Mouse (Mus musculus) myocyte (in vitro differentiated cells): ENCODE measurements around the gene Cyfip1. TPM values are rescaled to one million over a fixed set of nuclear protein-coding genes. Genes with fewer than 3 reads are reported as not detected.

Experiments used
- H3K27me3 ChIP-seq: one replicate; pipeline ENCODE4 v1.6.1; 2011; ENCODE audit not compliant: control insufficient read depth, insufficient read depth, insufficient read length
- H3K36me3 ChIP-seq: one replicate; pipeline ENCODE4 v1.6.1; 2011; ENCODE audit not compliant: control insufficient read depth, insufficient read depth
- H3K4me2 ChIP-seq: one replicate; pipeline ENCODE4 v1.6.1; 2011; ENCODE audit warnings: low read depth, control low read depth
- H3K4me3 ChIP-seq: one replicate; pipeline ENCODE4 v1.5.1; 2011; ENCODE audit warnings: mild to moderate bottlenecking, control low read depth, moderate library complexity
- H3K79me2 ChIP-seq: one replicate; pipeline ENCODE4 v1.6.1; 2011; ENCODE audit not compliant: control insufficient read depth, insufficient read depth
- H3ac ChIP-seq: one replicate; pipeline ENCODE4 v1.6.1; 2011; ENCODE audit not compliant: control insufficient read depth, insufficient read length
- CEBPB ChIP-seq: IDR thresholded peaks from 2 replicates; pipeline ENCODE4 v1.6.1; 2011; ENCODE audit warnings: mild to moderate bottlenecking, moderate library complexity; ENCODE audit not compliant: poor library complexity, insufficient read depth, severe bottlenecking
- E2F4 ChIP-seq: IDR thresholded peaks from one replicate; pipeline ENCODE4 v1.6.1; 2011; ENCODE audit warnings: mild to moderate bottlenecking, control low read depth, moderate library complexity; ENCODE audit not compliant: insufficient read depth
- MAX ChIP-seq: IDR thresholded peaks from one replicate; pipeline ENCODE4 v1.6.1; 2011; ENCODE audit warnings: low read depth, mild to moderate bottlenecking, control low read depth
- MYOD1 ChIP-seq, 3 experiments: IDR thresholded peaks; one replicate each; pipeline ENCODE4 v1.6.1; 2011; ENCODE audit warnings: control low read depth in 2 of 3, low read depth in 2 of 3, mild to moderate bottlenecking in 2 of 3, moderate library complexity in 1 of 3; ENCODE audit not compliant: insufficient read length in 2 of 3, control insufficient read depth in 1 of 3
- MYOG ChIP-seq, 3 experiments: IDR thresholded peaks; one replicate each; pipeline ENCODE4 v1.6.1; 2011; ENCODE audit warnings: control low read depth in 2 of 3, low read depth in 2 of 3, mild to moderate bottlenecking in 2 of 3; ENCODE audit not compliant: insufficient read length in 2 of 3, control insufficient read depth in 1 of 3, insufficient read depth in 1 of 3
- POLR2A ChIP-seq: IDR thresholded peaks from one replicate; pipeline ENCODE4 v1.6.1; 2011; ENCODE audit warnings: low read depth, mild to moderate bottlenecking, control low read depth, moderate library complexity; ENCODE audit not compliant: insufficient read length
- POLR2AphosphoS2 ChIP-seq: IDR thresholded peaks from one replicate; pipeline ENCODE4 v1.6.1; 2011; ENCODE audit warnings: low read depth, control low read depth; ENCODE audit not compliant: insufficient read length
- REST ChIP-seq: IDR thresholded peaks from one replicate; pipeline ENCODE4 v1.6.1; 2011; ENCODE audit warnings: mild to moderate bottlenecking, control low read depth, moderate library complexity; ENCODE audit not compliant: insufficient read depth, insufficient read length
- SRF ChIP-seq: IDR thresholded peaks from one replicate; pipeline ENCODE4 v1.6.1; 2011; ENCODE audit warnings: low read depth; ENCODE audit not compliant: control insufficient read depth, insufficient read length
- TCF12 ChIP-seq: IDR thresholded peaks from one replicate; pipeline ENCODE4 v1.6.1; 2011; ENCODE audit warnings: mild to moderate bottlenecking, control low read depth; ENCODE audit not compliant: poor library complexity, insufficient read depth, severe bottlenecking
- TCF3 ChIP-seq: IDR thresholded peaks from one replicate; pipeline ENCODE4 v1.6.1; 2011; ENCODE audit warnings: low read depth, control low read depth; ENCODE audit not compliant: insufficient read length
- USF1 ChIP-seq: IDR thresholded peaks from one replicate; pipeline ENCODE4 v1.6.1; 2011; ENCODE audit warnings: low read depth, mild to moderate bottlenecking, control low read depth, moderate library complexity
- polyA plus RNA-seq: library from polyadenylated mRNA; unstranded; fragments of >200 nt; fragmentation: generic; extraction: Trizol; gene quantifications from one replicate; pipeline ENCODE4 v1.2.1, GENCODE M21; 2012; ENCODE audit warnings: missing spikeins

Gene Cyfip1
- polyA plus RNA-seq, 1 experiment, result 53.0 TPM

DNA sequence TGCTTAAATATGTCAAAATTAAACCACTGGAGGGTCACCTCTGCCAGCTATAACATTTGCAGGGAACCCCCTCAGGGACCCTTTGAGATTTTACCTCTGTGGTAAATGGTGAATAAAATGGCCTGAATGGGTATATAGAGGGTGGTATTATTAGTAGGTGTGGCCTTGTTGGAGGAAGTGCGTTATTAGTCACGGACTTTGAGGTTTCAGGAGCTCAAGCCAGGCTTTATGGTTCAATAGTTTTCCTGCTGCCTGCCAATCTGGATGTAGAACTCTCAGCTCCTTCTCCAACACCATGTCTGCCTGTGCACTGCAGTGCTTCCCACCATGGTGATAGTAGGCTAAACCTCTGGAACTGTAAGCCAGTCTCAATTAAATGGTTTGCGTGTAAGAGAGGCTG is 27.7 kb downstream of the Cyfip1 start:
- H3K27me3 ChIP-seq, result no peaks in the 10 kb centered on the region
- peaks cover 64% of the 10 kb centered on the region for H3K79me2 ChIP-seq
- H3K4me3 ChIP-seq, result no peak overlapping the region
- H3K36me3 ChIP-seq, result no peaks in the 10 kb centered on the region
- TF ChIP-seq MYOG (IDR thresholded peaks at IDR 0.05; ENCODE audit: control insufficient read depth in 1 of 3, insufficient read depth in 1 of 3, insufficient read length in 2 of 3, low read depth in 2 of 3) (no peak), REST (no peak), POLR2A (no peak), TCF3 (no peak), POLR2AphosphoS2 (no peak), MYOD1 (IDR thresholded peaks at IDR 0.05; ENCODE audit: control insufficient read depth in 1 of 3, insufficient read length in 2 of 3, low read depth in 2 of 3) (no peak), MAX (no peak), E2F4 (no peak)
- H3K4me2 ChIP-seq, result no peak overlapping the region
- H3ac ChIP-seq, result no peak overlapping the region

DNA sequence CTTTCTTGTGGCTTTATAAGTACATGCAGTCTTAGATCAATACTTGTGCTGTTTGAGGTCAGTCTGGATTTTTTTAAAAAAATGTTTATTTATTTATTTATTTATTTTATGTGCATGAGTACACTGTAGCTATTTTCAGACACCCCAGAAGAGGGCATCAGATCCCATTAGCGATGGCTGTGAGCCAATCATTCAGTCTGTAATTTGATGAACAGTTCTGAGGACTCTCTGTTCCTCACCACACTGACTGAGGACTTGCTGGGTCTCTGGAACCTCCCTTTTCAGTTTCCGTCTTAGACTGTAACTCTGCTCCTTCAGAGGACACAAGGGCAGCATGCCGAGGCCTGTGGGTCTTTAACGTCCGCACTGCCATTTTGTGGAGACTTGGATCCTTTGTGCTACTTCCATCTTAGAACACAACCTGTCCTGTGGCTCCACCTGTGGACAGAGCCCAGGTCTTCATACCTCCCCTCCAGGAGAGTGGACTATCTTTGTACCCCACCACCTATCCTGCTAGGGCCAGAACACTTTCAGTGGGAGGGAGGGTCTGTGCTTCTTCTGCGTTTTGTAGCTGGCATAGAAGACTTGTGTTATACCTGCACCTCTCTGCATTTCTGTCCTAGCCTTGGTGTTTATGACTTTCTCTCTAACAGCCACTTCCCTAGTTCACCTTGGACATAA is 28.9 kb downstream of the Cyfip1 start:
- H3K4me2 ChIP-seq, result no peak overlapping the region
- H3K4me3 ChIP-seq, result no peak overlapping the region
- H3ac ChIP-seq, result no peak overlapping the region
- H3K36me3 ChIP-seq, result peaks cover 2% of the 10 kb centered on the region
- TF ChIP-seq MYOD1 (IDR thresholded peaks at IDR 0.05; ENCODE audit: control insufficient read depth in 1 of 3, insufficient read length in 2 of 3, low read depth in 2 of 3), result no peak
- TF ChIP-seq TCF12, result no peak
- TF ChIP-seq SRF, result no peak
- no peak for TF ChIP-seq POLR2AphosphoS2
- no peak for TF ChIP-seq E2F4
- TF ChIP-seq POLR2A, result no peak
- no peak for TF ChIP-seq TCF3
- TF ChIP-seq CEBPB, result no peak
- no peak for TF ChIP-seq MYOG (IDR thresholded peaks at IDR 0.05; ENCODE audit: control insufficient read depth in 1 of 3, insufficient read depth in 1 of 3, insufficient read length in 2 of 3, low read depth in 2 of 3)
- TF ChIP-seq USF1, result no peak
- no peak for TF ChIP-seq MAX
- no peak for TF ChIP-seq REST
- H3K27me3 ChIP-seq, result no peaks in the 10 kb centered on the region
- H3K79me2 ChIP-seq, result peaks cover 54% of the 10 kb centered on the region

GRCm38 (mm10) chr7:55871476-55871875 is 29.9 kb downstream of the Cyfip1 start:
- Histone ChIP-seq H3K36me3 (peaks cover 8% of the 10 kb centered on the region), H3K27me3 (no peaks in the 10 kb centered on the region), H3K4me3 (no peak overlapping the region), H3K79me2 (peaks cover 46% of the 10 kb centered on the region), H3ac (no peak overlapping the region), H3K4me2 (no peak overlapping the region)
- TF ChIP-seq SRF (no peak), REST (no peak), USF1 (no peak), POLR2A (no peak), MYOG (IDR thresholded peaks at IDR 0.05; ENCODE audit: control insufficient read depth in 1 of 3, insufficient read depth in 1 of 3, insufficient read length in 2 of 3, low read depth in 2 of 3) (no peak), TCF12 (no peak), TCF3 (no peak), MYOD1 (IDR thresholded peaks at IDR 0.05; ENCODE audit: control insufficient read depth in 1 of 3, insufficient read length in 2 of 3, low read depth in 2 of 3) (no peak), E2F4 (no peak), MAX (no peak), CEBPB (no peak), POLR2AphosphoS2 (no peak)

- Histone ChIP-seq H3ac (no peak overlapping the region), H3K4me2 (no peak overlapping the region), H3K36me3 (peaks cover 22% of the 10 kb centered on the region), H3K4me3 (no peak overlapping the region), H3K79me2 (peaks cover 14% of the 10 kb centered on the region), H3K27me3 (no peaks in the 10 kb centered on the region)
- no peak for TF ChIP-seq USF1
- TF ChIP-seq E2F4, result no peak
- no peak for TF ChIP-seq MAX
- no peak for TF ChIP-seq POLR2AphosphoS2
- TF ChIP-seq POLR2A, result no peak
- no peak for TF ChIP-seq MYOD1 (IDR thresholded peaks at IDR 0.05; ENCODE audit: control insufficient read depth in 1 of 3, insufficient read length in 2 of 3, low read depth in 2 of 3)
- TF ChIP-seq TCF3, result no peak
- TF ChIP-seq CEBPB, result no peak
- no peak for TF ChIP-seq SRF
- no peak for TF ChIP-seq TCF12
These were observed 33.2 kb downstream of the Cyfip1 start for GRCm38 (mm10) chr7:55874703-55875102.

- Histone ChIP-seq H3K36me3 (peaks cover 30% of the 10 kb centered on the region), H3ac (no peak overlapping the region), H3K27me3 (no peaks in the 10 kb centered on the region), H3K4me3 (no peak overlapping the region), H3K79me2 (no peaks in the 10 kb centered on the region), H3K4me2 (no peak overlapping the region)
- no peak for TF ChIP-seq SRF
- no peak for TF ChIP-seq POLR2AphosphoS2
- TF ChIP-seq MYOD1 (IDR thresholded peaks at IDR 0.05; ENCODE audit: control insufficient read depth in 1 of 3, insufficient read length in 2 of 3, low read depth in 2 of 3), result no peak
- TF ChIP-seq USF1, result no peak
- no peak for TF ChIP-seq MAX
- no peak for TF ChIP-seq TCF3
- no peak for TF ChIP-seq E2F4
- no peak for TF ChIP-seq POLR2A
- TF ChIP-seq REST, result no peak
- no peak for TF ChIP-seq TCF12
- no peak for TF ChIP-seq MYOG (IDR thresholded peaks at IDR 0.05; ENCODE audit: control insufficient read depth in 1 of 3, insufficient read depth in 1 of 3, insufficient read length in 2 of 3, low read depth in 2 of 3)
- TF ChIP-seq CEBPB, result no peak
These were observed 36.2 kb downstream of the Cyfip1 start for GRCm38 (mm10) chr7:55877721-55878120.
